Mouse (Mus musculus) liver, embryonic 16.5 days (tissue): ENCODE results near the gene Ccdc184. TPM values are rescaled to one million over a fixed set of nuclear protein-coding genes. Genes with fewer than 3 reads are reported as not detected.

Experiments
- ATAC-seq: fragments of 200-750 bp; cut with Nextera tagmentation; 2 replicates; pipeline ENCODE4 v1.8.0; 2017; ENCODE audit warnings: low read depth, mild to moderate bottlenecking, moderate number of reproducible peaks, moderate library complexity
- H3K27ac ChIP-seq: fragments of 300-500 bp; sonication (generic); 2 replicates; pipeline ENCODE4 v1.5.1; 2014; ENCODE audit warnings: mild to moderate bottlenecking, low read length
- H3K27me3 ChIP-seq: fragments of 300-500 bp; sonication (generic); 2 replicates; pipeline ENCODE4 v1.6.1; 2014; ENCODE audit warnings: low read depth, low read length, mixed read lengths; ENCODE audit not compliant: control insufficient read depth, insufficient read depth
- H3K36me3 ChIP-seq: fragments of 300-500 bp; sonication (generic); 2 replicates; pipeline ENCODE4 v1.6.1; 2014; ENCODE audit warnings: mild to moderate bottlenecking; ENCODE audit not compliant: control insufficient read depth, insufficient read depth
- H3K4me1 ChIP-seq: fragments of 300-500 bp; sonication (generic); 2 replicates; pipeline ENCODE4 v1.6.1; 2014; ENCODE audit warnings: low read depth, low read length, mixed read lengths; ENCODE audit not compliant: control insufficient read depth
- H3K4me2 ChIP-seq: fragments of 300-500 bp; sonication (generic); 2 replicates; pipeline ENCODE4 v1.6.1; 2014; ENCODE audit warnings: low read depth, low read length, mixed read lengths
- H3K4me3 ChIP-seq: fragments of 300-500 bp; sonication (generic); 2 replicates; pipeline ENCODE4 v1.5.1; 2014; ENCODE audit warnings: low read depth, mild to moderate bottlenecking, low read length
- H3K9ac ChIP-seq: fragments of 300-500 bp; sonication (generic); 2 replicates; pipeline ENCODE4 v1.6.1; 2014; ENCODE audit warnings: low read depth, low read length
- H3K9me3 ChIP-seq: fragments of 300-500 bp; sonication (generic); replicated peaks from 2 replicates; pipeline ENCODE4 v1.6.1; 2016; ENCODE audit warnings: low read length; ENCODE audit not compliant: control insufficient read depth
- WGBS: fragments of 180-500 bp; shearing (Covaris S2); extraction: QIAGEN DNeasy Blood & Tissue Kit; methylation state at CpG from one replicate; pipeline ENCODE4 v1.1.7; 2014; ENCODE audit not compliant: insufficient replicate concordance; 5-methylcytosine and 5-hydroxymethylcytosine counted together
- polyA plus RNA-seq: library from polyadenylated mRNA; unstranded; fragments of >200 nt; fragmentation: Nextera tagmentation; extraction: Ambion mirVana; gene quantifications from 2 replicates; pipeline ENCODE4 v1.2.1, GENCODE M21; 2015

The Ccdc184 gene
- polyA plus RNA-seq = 0.07 TPM in 1 of 2 replicates, not detected in the other

GRCm38 (mm10) chr15:98166963-98167644 lies at the start of gene Ccdc184:
Ccdc184 (plus strand) TSS chr15:98167158.
- Histone ChIP-seq H3K9me3 (no peaks in the 10 kb centered on the region), H3K4me1 (no peaks in the 10 kb centered on the region; the same call in 1 of the 2 replicates), H3K4me3 (no peak within 1 kb of the TSS), H3K27me3 (peaks cover 63% of the 10 kb centered on the region), H3K9ac (no peak within 1 kb of the TSS), H3K27ac (no peak within 1 kb of the TSS), H3K4me2 (no peak within 1 kb of the TSS), H3K36me3 (no peaks in the 10 kb centered on the region)
- WGBS = 7% methylated on average over 18 of the region's 18 CpGs
- no peak for ATAC-seq

GRCm38 (mm10) chr15:98119363-98119762 lies 47.6 kb upstream of the Ccdc184 start:
- Histone ChIP-seq H3K4me1 (peaks cover 23% of the 10 kb centered on the region), H3K4me2 (no peak overlapping the region), H3K9ac (no peak overlapping the region), H3K36me3 (peaks cover 17% of the 10 kb centered on the region), H3K4me3 (no peak overlapping the region), H3K27me3 (no peaks in the 10 kb centered on the region), H3K9me3 (no peaks in the 10 kb centered on the region), H3K27ac (no peak overlapping the region)
- no peak for ATAC-seq
- WGBS = 85% methylated on average over 12 of the region's 12 CpGs

- Histone ChIP-seq H3K4me2 (no peak overlapping the region), H3K9ac (no peak overlapping the region), H3K36me3 (peaks cover 17% of the 10 kb centered on the region), H3K27me3 (no peaks in the 10 kb centered on the region), H3K9me3 (no peaks in the 10 kb centered on the region), H3K4me3 (no peak overlapping the region), H3K4me1 (peaks cover 15% of the 10 kb centered on the region), H3K27ac (no peak overlapping the region)
- no peak for ATAC-seq
- WGBS = 85% methylated on average over 20 of the region's 20 CpGs
Observed at GRCm38 (mm10) chr15:98120831-98121230, 46.1 kb upstream of the Ccdc184 start.

GRCm38 (mm10) chr15:98131001-98131400 lies 36.0 kb upstream of the Ccdc184 start:
- Histone ChIP-seq H3K36me3 (peaks cover 5% of the 10 kb centered on the region), H3K4me1 (no peaks in the 10 kb centered on the region), H3K4me3 (no peak overlapping the region), H3K27ac (no peak overlapping the region), H3K4me2 (no peak overlapping the region), H3K9ac (no peak overlapping the region), H3K9me3 (no peaks in the 10 kb centered on the region), H3K27me3 (no peaks in the 10 kb centered on the region)
- no peak for ATAC-seq
- WGBS = 85% methylated on average over 4 of the region's 4 CpGs

GRCm38 (mm10) chr15:98131451-98131850 lies 35.5 kb upstream of the Ccdc184 start:
- Histone ChIP-seq H3K9ac (no peak overlapping the region), H3K4me2 (no peak overlapping the region), H3K27ac (no peak overlapping the region), H3K9me3 (no peaks in the 10 kb centered on the region), H3K4me3 (no peak overlapping the region), H3K4me1 (no peaks in the 10 kb centered on the region), H3K27me3 (no peaks in the 10 kb centered on the region), H3K36me3 (peaks cover 6% of the 10 kb centered on the region)
- no peak for ATAC-seq
- 84% methylated on average over 7 of the region's 7 CpGs for WGBS

- H3K36me3 ChIP-seq = peaks cover 6% of the 10 kb centered on the region
- ATAC-seq = no peak
- 80% methylated on average over 15 of the region's 15 CpGs for whole genome bisulfite sequencing
Observed at GRCm38 (mm10) chr15:98131942-98132655, 34.9 kb upstream of the Ccdc184 start.

GRCm38 (mm10) chr15:98133471-98133870 lies 33.5 kb upstream of the Ccdc184 start:
- Histone ChIP-seq H3K36me3 (peaks cover 6% of the 10 kb centered on the region), H3K4me3 (no peak overlapping the region), H3K9me3 (no peaks in the 10 kb centered on the region), H3K9ac (no peak overlapping the region), H3K27me3 (no peaks in the 10 kb centered on the region), H3K27ac (no peak overlapping the region), H3K4me1 (no peaks in the 10 kb centered on the region), H3K4me2 (no peak overlapping the region)
- 85% methylated on average over 3 of the region's 3 CpGs for WGBS
- no peak for ATAC-seq

More at GRCm38 (mm10) chr15:98131942-98132655, 34.9 kb upstream of the Ccdc184 start:
- Histone ChIP-seq H3K4me3 (no peak overlapping the region), H3K9me3 (no peaks in the 10 kb centered on the region), H3K27me3 (no peaks in the 10 kb centered on the region), H3K4me2 (no peak overlapping the region), H3K27ac (no peak overlapping the region), H3K4me1 (no peaks in the 10 kb centered on the region), H3K9ac (no peak overlapping the region)

- no peak for ATAC-seq
- H3K4me1 ChIP-seq = no peaks in the 10 kb centered on the region
- H3K9me3 ChIP-seq = no peaks in the 10 kb centered on the region
- peaks cover 6% of the 10 kb centered on the region for H3K36me3 ChIP-seq
- no peak overlapping the region for H3K4me2 ChIP-seq
- no peaks in the 10 kb centered on the region for H3K27me3 ChIP-seq
- 72% methylated on average over 4 of the region's 4 CpGs for WGBS
- H3K9ac ChIP-seq = no peak overlapping the region
- no peak overlapping the region for H3K4me3 ChIP-seq
- H3K27ac ChIP-seq = no peak overlapping the region
Observed at GRCm38 (mm10) chr15:98134034-98134433, 32.9 kb upstream of the Ccdc184 start.

GRCm38 (mm10) chr15:98134666-98135065 lies 32.3 kb upstream of the Ccdc184 start:
- no peak overlapping the region for H3K9ac ChIP-seq
- H3K4me1 ChIP-seq = no peaks in the 10 kb centered on the region
- H3K27ac ChIP-seq = no peak overlapping the region
- H3K4me2 ChIP-seq = no peak overlapping the region
- no peak overlapping the region for H3K4me3 ChIP-seq
- no peaks in the 10 kb centered on the region for H3K9me3 ChIP-seq
- 74% methylated on average over 3 of the region's 3 CpGs for WGBS
- ATAC-seq = no peak
- peaks cover 6% of the 10 kb centered on the region for H3K36me3 ChIP-seq
- no peaks in the 10 kb centered on the region for H3K27me3 ChIP-seq
